Mouse (Mus musculus) gastrocnemius, postnatal 4 days (tissue): ENCODE results near the gene Zfp760. TPM values are rescaled to one million over a fixed set of nuclear protein-coding genes. Genes with fewer than 3 reads are reported as not detected.
"Not testable (repeated sequence)": the region's sequence is repeated elsewhere in the genome, so short reads cannot be mapped to it uniquely, and the experiment has no call there.

Experiments
- DNase-seq, 2 experiments: peaks; one replicate each; pipeline ENCODE4 v3.0.0; 2021 to 2022; ENCODE audit warnings: low spot score in 2 of 2, mixed read lengths in 2 of 2
- long read RNA-seq, 2 experiments: library from polyadenylated mRNA; stranded (forward); transcript quantifications; one replicate each; pipeline ENCODE4 v2.0.0; 2021
- total RNA-seq, 2 experiments: library from RNA; stranded (reverse); gene quantifications; 2 replicates each; pipeline ENCODE4 v1.2.3; 2021

Gene Zfp760
- 1 to 10 TPM; 4.7 to 5.2 TPM for total RNA-seq
- long read RNA-seq, experiment 1, partial matches to known transcripts = 0 of 8 reads
- long read RNA-seq, experiment 1, other reads (novel, unspliced or antisense) = 8 of 8 reads
- long read RNA-seq, experiment 2, partial matches to known transcripts = 1 of 2 reads
- long read RNA-seq, experiment 2, other reads (novel, unspliced or antisense) = 1 of 2 reads

DNA sequence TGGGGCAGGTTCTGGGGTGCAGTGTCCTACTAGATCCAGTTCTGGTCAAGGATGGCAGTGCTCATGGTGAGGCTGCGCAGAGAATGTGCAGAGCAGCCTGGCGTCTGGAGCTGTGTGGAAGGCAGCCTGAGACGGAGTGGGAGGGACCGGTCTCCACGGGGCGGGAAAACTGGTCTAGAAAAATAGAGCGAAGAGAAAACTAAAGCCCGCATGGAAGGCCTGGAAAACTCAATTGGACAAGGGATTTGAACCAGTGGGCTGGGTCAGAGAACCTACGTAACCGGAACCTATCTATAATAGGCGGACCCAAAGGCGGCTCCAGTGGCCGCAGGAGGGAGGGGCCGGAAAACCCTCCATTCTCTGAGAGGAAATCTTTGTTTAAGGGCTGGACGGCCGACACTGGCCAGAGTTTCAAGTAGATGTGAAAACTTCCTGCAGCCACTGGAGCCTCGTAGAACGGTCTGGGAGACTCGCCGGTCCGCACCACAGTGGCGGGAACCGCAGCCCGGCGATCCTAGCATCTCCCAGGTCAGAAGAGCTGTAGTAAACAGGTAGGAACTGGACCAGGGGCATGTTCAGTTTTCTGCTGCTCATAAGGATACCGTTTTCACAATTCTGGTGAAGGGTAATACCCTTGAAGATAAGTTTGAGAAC, at the start of gene Zfp760:
Zfp760 (plus strand) TSS at position 399 of the 654 bp plus-strand sequence.
- DNase-seq = peak; percentile 48 to 80

DNA sequence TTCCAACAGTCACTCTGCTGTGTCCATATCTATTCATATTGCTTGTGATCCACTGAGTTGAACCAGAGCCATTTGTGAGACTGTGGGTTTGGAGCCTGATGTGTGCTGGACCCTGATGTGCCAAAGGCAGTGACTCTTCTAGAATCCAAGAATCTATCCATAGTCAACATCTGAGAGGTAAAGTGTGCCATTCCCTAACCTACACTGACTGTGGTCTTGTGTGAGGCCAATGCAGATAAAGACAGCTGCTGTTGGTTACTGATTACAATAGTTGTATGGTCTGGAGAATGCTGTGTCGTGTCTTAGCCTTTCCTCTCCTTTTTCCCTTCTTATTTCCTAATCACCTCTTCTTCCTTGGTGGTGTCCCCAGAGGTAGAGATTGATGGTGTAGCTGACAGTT, 28.7 kb upstream of the Zfp760 start:
- not testable (repeated sequence) for DNase-seq

DNA sequence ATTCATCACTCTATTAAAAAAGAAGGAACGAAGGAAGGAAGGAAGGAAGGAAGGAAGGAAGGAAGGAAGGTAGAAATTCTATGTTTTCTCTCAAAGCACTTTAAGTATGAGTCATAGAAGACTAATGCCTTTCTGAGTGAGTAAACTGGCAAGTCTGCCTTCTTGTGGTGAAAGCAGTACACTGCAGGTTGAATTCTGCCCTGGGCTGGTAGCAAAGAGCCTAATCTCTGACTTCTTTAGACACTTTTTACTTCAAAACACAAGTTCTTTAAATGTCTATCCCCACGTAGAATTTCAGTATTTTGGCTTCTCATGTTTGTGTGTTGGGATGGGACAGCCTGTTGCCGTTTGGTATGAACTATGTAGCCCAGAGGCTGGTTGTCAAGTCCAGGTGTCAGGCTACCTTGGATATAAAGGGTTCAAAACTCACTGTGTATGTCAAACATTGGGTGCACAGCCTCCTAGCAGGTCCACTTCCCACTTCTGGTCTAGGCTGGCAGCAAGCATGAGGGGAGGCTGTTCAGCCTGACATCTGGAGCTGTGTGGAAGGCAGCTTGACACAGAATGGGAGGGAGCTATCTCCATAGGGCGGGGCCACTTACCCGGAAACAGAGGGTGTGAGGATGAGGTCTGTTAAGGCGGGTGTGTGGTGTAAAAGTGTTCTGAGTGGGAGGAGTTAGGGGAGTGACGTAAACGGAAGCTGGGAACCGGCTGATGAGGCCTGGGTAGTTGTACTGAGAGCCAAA, 28.1 kb upstream of the Zfp760 start:
- peak; percentile 59 to 78 for DNase-seq

DNA sequence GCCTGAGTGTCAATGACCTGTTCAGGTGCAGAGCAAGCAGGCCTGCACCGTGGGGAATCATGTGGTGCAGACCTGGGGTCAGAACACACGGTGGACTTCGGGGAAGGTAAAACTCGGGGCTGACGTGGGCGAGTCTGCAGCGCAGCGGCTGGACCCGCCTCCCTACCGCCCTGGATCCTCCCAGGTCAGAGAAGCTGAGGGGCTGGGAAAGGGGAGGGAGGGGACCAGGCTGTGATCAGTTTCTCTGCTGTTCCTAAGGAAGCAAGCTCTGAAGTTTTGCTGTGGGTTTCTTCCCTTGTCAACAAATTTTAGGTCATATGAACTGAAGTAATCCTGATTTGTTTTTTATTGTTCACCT, 27.5 kb upstream of the Zfp760 start:
- DNase-seq = not testable (repeated sequence)

DNA sequence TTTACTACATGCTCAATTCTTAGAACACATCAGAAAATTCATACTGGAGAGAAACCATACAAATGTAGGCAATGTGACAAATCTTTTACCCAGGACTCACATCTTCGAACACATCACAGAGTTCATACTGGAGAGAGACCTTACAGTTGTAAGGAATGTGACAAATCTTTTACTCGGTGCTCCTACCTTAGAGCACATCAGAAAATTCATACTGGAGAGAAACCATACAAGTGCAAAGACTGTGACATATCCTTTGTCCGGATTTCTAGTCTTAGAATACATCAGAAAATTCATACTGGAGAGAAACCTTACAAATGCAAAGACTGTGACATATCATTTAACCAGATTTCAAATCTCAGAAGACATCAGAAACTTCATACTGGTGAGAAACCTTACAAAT, 16.0 kb upstream of the Zfp760 start, which contains the start of gene Gm10226:
Gm10226 (plus strand) TSS at position 301 of the 400 bp plus-strand sequence.
- DNase-seq = no peak

DNA sequence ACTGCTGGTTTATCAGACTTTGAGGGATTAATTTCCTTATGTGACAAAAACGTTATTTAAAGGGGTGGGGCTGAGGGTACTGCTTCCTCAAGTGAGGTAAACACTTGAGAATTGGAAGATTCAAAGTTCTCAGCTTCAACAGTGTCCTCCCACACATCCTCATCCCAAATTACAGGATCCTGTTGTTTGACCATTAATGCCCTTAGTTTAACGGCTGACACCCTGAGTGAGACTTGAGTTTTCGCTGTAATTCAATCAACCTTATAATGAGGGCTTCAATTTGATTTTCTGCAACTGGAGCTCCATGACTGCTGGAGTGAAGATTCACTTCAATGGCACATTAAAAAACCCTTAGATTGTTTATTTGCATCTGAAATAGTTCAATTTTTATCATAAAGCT, 14.2 kb upstream of the Zfp760 start:
- DNase-seq = no peak

DNA sequence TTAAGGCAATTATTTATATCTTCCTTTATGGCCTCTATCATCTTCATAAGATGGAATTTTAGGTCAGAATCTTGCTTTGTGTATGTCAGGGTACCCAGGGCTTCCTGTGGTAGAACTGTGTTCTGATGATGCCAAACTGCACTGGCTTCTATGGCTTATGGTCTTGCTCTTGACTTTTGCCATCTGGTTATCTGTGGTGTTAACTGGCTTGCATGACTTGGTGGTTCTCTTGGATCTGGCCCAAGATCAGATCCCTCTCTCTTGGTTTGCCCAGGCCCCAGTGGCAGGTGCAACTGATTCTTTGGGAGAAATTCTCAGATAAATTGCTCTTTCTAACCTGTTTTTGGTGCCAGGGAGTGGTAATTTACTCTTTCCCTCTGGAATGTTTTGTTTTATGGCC, 11.5 kb upstream of the Zfp760 start:
- DNase-seq = no peak

DNA sequence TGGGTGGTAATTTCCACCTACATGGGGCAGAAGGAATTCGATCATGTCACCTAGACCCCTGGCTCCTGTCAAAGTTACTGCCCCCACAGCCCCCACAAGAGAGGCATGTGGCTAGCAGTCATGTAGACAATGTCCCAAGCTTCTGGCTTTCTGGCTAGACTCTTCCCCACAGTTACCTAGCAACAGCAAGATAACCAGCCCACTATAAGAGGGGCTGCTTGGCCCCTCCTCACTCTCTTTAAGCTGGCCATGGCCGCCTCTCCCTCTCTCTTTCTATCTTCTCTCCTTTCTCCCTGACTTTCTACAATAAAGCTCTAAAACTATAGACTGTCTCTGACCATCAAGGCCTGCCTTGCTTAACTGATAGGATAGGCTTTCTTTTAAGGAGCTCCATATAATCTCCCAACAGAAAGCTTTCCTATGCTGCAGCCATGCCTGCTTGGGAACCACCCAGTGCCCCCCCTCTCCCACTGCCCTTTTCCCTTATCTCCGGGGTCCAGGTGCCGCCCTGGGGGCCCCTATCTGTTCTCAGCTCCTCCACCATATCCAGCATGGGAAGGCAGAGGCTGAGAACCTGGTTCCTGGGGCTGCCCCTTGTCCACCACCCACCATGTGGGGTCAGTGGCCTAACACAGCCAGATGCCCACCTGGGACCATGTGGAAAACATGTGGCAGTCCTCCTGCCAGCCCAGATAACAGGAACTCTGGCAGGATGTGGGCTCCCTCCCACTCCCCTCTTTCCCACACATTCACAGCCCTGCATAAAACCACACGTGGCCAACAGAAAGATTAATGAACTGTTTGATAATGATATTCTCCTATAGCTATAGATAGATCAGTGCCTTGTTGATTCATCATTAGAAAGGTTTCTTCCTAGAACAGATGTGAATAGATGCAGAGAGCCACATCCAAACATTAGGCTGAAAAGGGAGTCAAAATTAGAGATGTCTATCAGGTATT, 5.0 kb upstream of the Zfp760 start:
- no peak for DNase-seq

DNA sequence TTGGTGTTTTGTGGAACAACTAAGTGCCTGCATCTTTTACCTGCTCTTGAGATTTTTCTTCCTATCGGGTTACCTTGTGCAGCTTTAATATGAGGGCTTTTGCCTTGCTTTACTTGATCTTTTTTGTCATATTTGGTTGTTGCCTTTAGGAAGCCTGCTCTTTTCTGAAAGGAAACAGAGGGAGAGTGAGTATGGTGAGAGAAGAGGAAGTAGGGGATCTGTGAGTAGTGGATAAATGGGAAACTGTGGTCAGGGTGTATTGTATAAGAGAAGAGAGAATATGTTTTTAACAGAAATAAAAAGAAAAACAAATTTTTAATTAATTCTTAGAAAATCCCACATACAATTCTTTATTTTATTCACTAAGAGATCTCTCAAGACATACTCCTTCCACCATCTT, 4.1 kb upstream of the Zfp760 start:
- DNase-seq = no peak

DNA sequence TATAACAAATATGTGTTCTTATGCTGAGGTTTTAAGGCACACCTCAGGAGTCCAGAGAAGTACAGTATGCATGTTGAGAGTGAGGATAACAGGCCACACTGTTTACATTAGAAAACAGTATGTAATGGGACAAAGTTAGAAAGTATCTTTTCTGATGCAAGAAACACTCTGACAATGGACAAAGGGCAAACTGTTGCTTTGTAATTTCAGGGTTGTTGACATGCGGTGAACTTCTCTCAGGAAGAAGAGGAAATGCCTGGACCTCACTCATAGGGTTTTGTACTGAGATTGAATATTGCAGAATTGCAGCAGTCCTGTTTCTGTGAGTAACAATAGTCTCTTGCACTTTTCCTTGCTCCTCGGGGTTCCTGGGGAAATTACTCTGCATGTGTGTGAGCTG, 860 bp downstream of the Zfp760 start:
- DNase-seq = no peak

DNA sequence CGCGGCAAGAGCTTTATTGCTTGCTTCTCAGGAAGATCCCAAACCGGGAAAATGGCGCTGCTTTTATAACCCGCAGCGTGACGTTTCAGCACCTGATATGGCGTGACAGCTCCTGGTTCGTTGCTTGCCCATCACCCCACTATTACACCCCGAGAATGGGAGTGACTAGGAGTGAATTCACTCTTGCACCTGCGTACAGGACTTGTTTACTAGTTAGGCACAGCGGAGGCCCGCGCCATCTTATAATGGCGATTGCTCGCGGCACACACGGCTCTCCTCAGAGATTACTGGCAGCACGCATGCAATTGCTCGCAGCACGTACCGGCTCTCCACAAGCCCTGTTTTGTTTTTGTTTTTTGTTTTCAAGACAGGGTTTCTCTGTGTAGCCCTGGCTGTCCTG, 23.0 kb downstream of the Zfp760 start, which contains the start of gene Zfp229:
Zfp229 (plus strand) TSS at position 301 of the 400 bp plus-strand sequence.
- DNase-seq = not testable (repeated sequence)

DNA sequence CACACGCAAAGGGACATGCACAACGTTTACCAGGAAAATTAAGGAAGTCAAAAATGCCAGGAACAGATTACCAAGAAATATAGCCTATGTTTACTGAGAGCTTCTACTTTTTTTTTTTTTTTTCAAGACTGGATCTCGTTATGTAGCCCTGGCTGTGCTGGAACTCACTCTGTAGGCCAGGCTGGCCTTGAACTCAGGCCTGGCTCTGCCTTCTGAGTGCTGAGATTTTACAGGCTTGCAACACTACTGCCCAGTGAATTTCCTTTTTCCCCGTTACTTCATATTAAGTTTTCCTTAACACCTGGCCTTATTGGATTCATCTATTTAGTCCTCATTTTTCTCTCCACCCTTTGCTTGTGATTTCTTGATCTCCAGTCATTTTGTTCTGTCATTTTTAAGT, 25.5 kb downstream of the Zfp760 start:
- no peak for DNase-seq

DNA sequence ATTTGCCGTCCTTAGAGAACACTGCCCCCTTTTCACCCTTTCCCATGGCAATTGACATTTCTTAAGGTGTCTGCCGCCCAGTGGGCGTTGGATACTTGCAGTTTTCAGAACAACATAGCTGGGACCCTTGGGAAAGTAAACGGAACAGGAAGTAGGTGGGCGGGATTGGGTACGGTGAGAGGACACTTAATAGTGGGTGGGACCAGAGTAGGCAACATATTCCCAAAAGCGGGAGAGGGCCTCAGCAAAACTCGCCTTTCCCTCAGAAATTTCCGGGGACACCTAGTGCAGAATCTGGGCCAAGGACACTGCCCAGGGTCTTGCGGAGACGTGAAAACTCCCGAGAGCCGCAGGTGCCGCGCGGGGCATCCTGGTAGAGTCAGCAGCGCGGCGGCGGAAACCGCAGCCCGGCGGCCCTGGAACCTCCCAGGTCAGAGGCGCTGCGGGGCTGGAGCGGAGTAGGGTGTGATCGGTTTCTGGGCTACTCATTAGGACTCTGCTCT, 26.0 kb downstream of the Zfp760 start:
- peak; percentile 27 to 72 for DNase-seq

DNA sequence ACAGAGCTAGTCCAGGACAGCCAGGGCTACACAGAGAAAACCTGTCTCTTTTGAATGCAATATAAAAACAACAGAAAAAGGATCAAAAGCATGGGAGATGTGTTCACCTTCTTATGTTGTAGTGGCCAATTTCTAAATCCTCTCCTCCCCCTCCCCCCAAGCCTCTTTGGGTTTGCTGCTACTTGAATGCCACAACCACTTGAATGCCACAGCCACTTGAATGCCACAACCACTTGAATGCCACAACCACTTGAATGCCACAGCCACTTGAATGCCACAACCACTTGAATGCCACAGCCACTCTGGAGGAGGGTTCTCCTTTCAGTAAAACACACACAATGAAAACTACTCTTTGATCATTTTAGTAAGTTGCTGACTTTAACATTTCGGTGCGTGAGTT, 45.2 kb downstream of the Zfp760 start:
- no peak for DNase-seq

DNA sequence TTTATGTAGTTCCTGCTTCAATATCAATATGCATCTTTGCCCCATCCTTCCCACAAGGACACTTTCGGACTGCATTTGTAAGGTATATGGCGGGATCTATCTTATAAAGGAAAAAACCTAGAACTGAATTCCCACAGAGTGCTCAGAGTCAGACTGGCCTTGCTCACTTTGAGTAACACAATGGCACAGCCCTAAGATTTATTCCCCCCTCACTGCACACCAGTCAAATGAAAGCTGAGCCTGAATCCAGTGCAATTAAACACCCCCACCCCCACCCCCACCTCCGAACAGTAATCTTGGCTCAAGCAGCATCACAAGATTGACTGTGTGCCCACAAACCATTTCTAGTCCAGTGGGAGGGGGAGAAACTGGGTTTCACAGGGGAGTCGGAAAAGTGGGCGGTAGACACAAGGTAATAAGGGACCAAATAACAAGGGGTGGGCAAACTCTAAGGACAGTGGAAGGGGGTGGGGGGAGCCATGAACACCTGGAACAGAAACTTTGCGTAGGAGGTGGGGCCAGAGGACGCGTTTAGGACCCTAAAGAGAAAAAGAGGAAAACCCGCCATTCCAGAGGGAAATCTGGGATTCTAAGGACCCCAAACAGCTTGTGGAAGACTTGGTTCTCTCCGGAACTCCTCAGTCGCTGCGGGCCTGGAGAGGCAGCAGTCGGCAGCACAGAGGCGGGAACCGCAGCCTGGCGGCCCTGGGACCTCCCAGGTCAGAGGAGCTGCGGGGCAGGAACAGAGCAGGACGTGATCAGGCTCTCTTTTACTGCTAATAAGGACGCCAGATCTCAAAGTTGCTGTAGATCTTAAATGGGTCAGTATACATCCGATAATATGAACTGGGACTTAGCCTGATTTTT, 46.0 kb downstream of the Zfp760 start:
- no peak for DNase-seq

DNA sequence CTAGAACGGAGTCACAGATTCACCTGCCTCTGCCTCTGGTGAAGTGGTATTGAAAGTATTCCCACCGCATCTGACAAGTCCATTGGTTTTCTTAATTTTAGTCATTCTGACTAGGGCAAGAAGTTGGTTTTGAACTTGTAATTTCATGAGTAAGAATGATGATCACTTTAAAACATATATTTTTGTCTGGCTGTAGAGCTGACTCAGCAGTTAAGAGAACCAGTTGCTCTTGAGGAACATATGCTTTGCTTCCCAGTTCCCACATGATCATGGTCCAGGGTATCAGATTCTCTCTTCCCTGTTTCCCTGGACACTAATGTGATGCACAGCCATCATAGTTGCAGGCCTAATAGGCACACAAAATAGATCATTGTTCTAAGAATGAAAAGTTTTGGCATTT, 62.8 kb downstream of the Zfp760 start:
- no peak for DNase-seq
